Mouse (Mus musculus): Measurements from ENCODE around the gene Srgap3. TPM values are rescaled to one million over a fixed set of nuclear protein-coding genes. Genes with fewer than 3 reads are reported as not detected.
A peak's percentile ranks its signal among the peaks of the same experiment; 100 is the strongest.

Gene Srgap3
- polyA plus RNA-seq, 1 experiment: 91.4 TPM

DNA sequence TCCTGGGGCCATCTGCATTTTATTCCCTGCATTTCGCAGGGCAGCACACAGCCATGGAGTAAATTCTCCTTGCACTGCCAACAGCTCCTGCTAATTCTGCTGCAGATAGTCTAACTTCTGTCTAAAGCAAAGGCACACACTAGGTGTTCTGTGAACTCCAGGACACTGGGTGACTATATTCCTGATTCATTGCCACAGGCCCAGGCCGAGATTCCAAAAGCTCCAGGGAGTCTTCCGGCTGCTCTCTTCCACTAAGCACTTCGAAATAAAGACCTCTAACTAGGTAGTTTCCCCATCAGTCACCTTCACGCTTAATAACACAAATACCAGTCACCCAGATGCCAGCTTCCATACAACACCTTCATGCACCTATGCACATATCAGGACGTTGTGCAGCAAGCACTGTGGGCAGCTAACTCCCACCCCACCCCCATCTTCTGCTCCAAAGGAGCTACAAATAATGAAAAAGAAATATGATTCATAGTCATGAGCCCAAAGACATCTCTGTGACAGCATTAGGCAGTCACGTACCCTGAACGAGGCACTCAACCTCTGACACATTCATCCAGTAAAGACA lies 26.4 kb downstream of the Srgap3 start:
- Histone ChIP-seq H3K27ac (ENCODE audit: insufficient read depth, low read length) (no peak overlapping the region), H3K4me1 (ENCODE audit: control insufficient read depth, insufficient read depth, low read length) (peaks cover 17% of the 10 kb centered on the region)
- TF ChIP-seq POLR2A (IDR thresholded peaks at IDR 0.05; ENCODE audit: extremely low read depth, insufficient read depth, low read length) (no peak), CTCF (IDR thresholded peaks at IDR 0.05; ENCODE audit: extremely low read depth, insufficient read depth, low read length) (no peak)

DNA sequence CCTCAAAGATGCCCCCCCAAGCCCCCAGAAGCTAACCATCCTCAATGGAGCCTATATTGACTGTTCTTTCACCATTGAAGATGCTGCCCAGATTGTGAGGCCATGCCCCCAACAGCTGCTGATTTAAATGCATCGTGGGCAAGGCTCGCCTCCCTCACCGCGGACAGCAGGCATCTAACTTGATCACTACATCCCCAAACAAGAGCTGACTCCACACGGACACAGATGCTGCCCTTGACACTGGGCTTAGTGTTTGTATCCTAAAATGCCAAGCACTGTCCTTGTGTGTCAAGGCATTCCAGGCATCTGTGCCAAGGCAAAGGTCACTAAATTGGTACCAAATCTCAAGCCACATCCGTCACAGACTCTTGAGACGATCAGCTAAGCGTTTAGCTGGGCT lies 29.3 kb downstream of the Srgap3 start:
- H3K27ac ChIP-seq (ENCODE audit: insufficient read depth, low read length): no peak overlapping the region
- no peak overlapping the region for H3K4me3 ChIP-seq (ENCODE audit: insufficient read depth, low read length)
- TF ChIP-seq CTCF (IDR thresholded peaks at IDR 0.05; ENCODE audit: extremely low read depth, insufficient read depth, low read length) (no peak), POLR2A (IDR thresholded peaks at IDR 0.05; ENCODE audit: extremely low read depth, insufficient read depth, low read length) (no peak)
- H3K4me1 ChIP-seq (ENCODE audit: control insufficient read depth, insufficient read depth, low read length): peaks cover 6% of the 10 kb centered on the region

More for the DNA sequence above, 26.4 kb downstream of the Srgap3 start:
- H3K4me3 ChIP-seq (ENCODE audit: insufficient read depth, low read length): no peak overlapping the region

DNA sequence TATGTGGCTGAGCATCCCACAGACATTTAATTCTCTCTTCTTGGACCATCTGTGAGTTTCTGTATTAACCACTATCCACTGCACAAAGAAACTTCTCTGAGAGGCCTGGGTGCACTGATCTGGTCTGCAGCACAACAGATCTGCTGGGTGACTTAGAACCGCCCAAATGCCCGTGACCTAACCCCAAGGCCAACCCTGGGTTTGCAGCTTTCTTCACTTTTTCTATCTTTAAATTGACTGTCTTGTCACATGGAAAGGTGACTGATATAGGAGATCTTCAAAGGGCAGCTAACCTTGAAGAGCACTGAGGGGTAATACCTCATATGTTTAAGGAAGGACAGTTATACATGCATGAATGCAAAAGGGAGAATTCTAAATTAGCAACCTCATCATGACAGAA lies 30.8 kb downstream of the Srgap3 start:
- TF ChIP-seq CTCF (IDR thresholded peaks at IDR 0.05; ENCODE audit: extremely low read depth, insufficient read depth, low read length) (no peak), POLR2A (IDR thresholded peaks at IDR 0.05; ENCODE audit: extremely low read depth, insufficient read depth, low read length) (no peak)
- Histone ChIP-seq H3K4me1 (ENCODE audit: control insufficient read depth, insufficient read depth, low read length) (peaks cover 6% of the 10 kb centered on the region), H3K27ac (ENCODE audit: insufficient read depth, low read length) (no peak overlapping the region), H3K4me3 (ENCODE audit: insufficient read depth, low read length) (no peak overlapping the region)

DNA sequence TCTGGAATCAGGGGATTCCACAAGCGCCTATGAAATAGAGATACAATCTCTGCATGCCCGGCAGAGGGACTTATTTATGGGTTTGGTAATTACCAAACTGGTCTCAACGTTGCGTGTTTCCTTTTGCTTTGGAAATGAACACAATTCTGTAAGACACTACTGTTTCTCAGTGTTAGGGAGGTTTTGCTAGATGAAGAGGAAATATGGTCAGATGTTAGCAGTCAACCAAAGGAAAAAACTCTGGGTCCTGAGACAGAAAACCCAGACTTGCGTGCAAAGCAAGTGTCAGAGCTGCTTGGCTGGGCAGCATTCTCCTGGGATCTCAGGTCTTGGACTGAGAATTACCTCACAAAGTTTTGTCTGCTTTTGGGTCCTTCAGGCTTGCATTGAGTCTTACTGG lies 34.5 kb downstream of the Srgap3 start:
- TF ChIP-seq POLR2A (IDR thresholded peaks at IDR 0.05; ENCODE audit: extremely low read depth, insufficient read depth, low read length) (no peak), CTCF (IDR thresholded peaks at IDR 0.05; ENCODE audit: extremely low read depth, insufficient read depth, low read length) (no peak)
- Histone ChIP-seq H3K27ac (ENCODE audit: insufficient read depth, low read length) (no peak overlapping the region), H3K4me3 (ENCODE audit: insufficient read depth, low read length) (no peak overlapping the region), H3K4me1 (ENCODE audit: control insufficient read depth, insufficient read depth, low read length) (peaks cover 4% of the 10 kb centered on the region)

DNA sequence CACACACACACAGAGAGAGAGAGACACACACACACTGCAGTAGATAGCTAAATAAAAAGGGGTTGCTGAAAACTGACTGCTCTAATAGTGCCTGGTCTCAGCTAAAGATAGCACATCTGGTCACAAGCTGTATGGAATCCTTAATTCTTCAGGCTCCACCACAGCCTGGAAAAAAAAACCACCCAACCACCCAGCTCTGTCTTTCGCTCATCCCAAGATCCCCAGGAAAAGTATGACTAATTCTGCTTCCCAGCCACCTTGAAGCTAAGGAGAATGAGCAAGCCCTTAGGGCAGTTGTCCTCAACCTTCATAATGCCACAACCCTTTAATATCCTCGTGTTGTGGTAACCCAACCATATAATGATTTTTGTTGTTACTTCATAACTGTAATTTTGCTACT lies 37.4 kb downstream of the Srgap3 start:
- H3K4me3 ChIP-seq (ENCODE audit: insufficient read depth, low read length): no peak overlapping the region
- H3K4me1 ChIP-seq (ENCODE audit: control insufficient read depth, insufficient read depth, low read length): peaks cover 3% of the 10 kb centered on the region
- no peak overlapping the region for H3K27ac ChIP-seq (ENCODE audit: insufficient read depth, low read length)
- no peak for TF ChIP-seq POLR2A (IDR thresholded peaks at IDR 0.05; ENCODE audit: extremely low read depth, insufficient read depth, low read length)
- no peak for TF ChIP-seq CTCF (IDR thresholded peaks at IDR 0.05; ENCODE audit: extremely low read depth, insufficient read depth, low read length)

DNA sequence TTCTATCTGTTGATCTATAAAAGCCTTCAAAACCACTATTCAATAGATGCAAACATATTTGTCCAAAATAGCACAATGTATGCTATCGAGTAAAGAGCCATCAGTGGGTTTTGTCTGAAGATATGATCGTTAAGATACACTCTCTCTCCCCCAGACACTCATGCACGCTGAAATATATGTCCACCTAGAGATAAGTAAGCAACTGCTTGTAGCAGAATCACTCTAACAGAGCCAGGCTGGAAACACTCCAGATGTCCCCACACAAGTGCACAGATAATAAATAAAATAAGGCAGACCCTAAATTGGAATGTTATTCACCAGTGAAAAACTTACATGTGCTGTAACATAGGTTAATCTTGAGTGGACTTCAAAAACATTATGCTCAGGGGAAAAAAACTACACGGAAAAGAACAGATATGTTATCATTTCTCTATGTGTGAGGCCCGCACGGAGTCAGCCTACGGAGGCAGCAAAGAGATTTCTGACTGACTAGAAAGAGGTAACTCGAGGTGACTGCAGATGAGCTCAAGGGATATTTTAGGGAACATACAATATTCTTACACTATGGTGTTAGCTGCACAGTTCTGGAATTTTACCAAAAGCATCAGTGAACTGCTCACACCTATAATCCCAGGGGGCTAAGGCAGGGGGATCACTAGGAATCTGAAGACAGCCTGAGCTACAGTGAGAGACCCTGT lies 39.0 kb downstream of the Srgap3 start:
- Histone ChIP-seq H3K4me3 (ENCODE audit: insufficient read depth, low read length) (no peak overlapping the region), H3K27ac (ENCODE audit: insufficient read depth, low read length) (no peak overlapping the region), H3K4me1 (ENCODE audit: control insufficient read depth, insufficient read depth, low read length) (peaks cover 9% of the 10 kb centered on the region)
- TF ChIP-seq CTCF (IDR thresholded peaks at IDR 0.05; ENCODE audit: extremely low read depth, insufficient read depth, low read length) (no peak), POLR2A (IDR thresholded peaks at IDR 0.05; ENCODE audit: extremely low read depth, insufficient read depth, low read length) (no peak)

DNA sequence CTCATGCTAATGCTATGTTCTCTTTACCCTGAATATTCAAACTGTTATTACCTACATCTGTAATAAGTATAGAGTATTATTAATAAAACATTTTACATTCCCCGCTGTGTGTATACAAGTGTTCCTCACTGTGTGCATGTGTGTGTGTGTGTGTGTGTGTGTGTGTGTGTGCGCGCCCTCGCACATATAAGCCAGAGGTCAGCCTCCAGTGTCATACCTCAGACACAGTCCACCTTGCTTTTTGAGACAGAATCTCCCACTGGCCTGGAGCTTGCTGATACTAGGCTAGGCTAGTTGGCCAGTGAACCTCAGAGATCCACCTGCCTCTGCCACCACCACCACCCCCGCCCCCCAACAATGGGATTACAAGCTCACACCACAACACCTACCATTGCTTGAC lies 43.3 kb downstream of the Srgap3 start:
- Histone ChIP-seq H3K4me1 (ENCODE audit: control insufficient read depth, insufficient read depth, low read length) (peaks cover 18% of the 10 kb centered on the region), H3K4me3 (ENCODE audit: insufficient read depth, low read length) (no peak overlapping the region), H3K27ac (ENCODE audit: insufficient read depth, low read length) (no peak overlapping the region)
- TF ChIP-seq POLR2A (IDR thresholded peaks at IDR 0.05; ENCODE audit: extremely low read depth, insufficient read depth, low read length) (no peak), CTCF (IDR thresholded peaks at IDR 0.05; ENCODE audit: extremely low read depth, insufficient read depth, low read length) (no peak)

DNA sequence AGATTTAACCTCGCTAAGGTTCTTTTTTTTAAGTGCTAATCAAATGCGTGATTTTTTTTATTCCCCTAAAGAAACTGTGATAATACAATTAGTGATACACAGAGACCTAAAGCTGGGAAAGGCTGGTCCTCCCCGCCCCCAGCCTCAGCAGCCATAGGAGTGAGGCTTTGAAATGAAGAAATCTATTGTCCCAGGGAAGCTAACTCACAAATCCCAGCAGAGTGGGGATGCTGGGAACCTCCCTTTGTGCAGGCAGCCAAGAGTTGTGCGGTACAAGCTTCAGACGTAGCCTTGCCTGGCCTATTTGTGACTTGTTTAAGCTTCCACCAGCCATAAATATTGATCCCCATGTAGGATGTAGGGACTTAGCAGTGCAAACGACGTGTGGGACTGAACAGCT lies 43.8 kb downstream of the Srgap3 start:
- peaks cover 18% of the 10 kb centered on the region for H3K4me1 ChIP-seq (ENCODE audit: control insufficient read depth, insufficient read depth, low read length)
- H3K4me3 ChIP-seq (ENCODE audit: insufficient read depth, low read length): no peak overlapping the region
- H3K27ac ChIP-seq (ENCODE audit: insufficient read depth, low read length): no peak overlapping the region
- no peak for TF ChIP-seq POLR2A (IDR thresholded peaks at IDR 0.05; ENCODE audit: extremely low read depth, insufficient read depth, low read length)
- TF ChIP-seq CTCF (IDR thresholded peaks at IDR 0.05; ENCODE audit: extremely low read depth, insufficient read depth, low read length): no peak

DNA sequence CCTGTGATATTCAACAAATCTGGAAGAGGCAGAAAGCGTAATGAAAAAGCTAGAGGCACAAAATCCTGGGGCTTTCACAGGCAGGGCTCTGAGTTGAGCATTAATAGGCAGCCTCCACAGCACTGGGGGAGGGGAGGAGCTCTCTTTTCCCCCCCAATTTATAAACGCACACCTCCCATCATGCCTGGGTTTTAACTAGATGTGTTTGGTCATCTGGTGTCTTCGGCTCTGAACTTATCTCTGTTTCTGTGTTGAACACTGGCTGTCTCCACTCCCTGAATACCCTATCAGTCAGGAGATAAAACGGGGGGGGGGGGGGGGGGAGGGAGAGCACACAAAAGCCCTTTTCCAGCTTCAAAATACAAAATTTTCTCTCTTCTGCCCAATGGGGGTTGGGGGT lies 44.3 kb downstream of the Srgap3 start:
- no peak overlapping the region for H3K27ac ChIP-seq (ENCODE audit: insufficient read depth, low read length)
- TF ChIP-seq CTCF (IDR thresholded peaks at IDR 0.05; ENCODE audit: extremely low read depth, insufficient read depth, low read length) (no peak), POLR2A (IDR thresholded peaks at IDR 0.05; ENCODE audit: extremely low read depth, insufficient read depth, low read length) (no peak)
- peaks cover 18% of the 10 kb centered on the region for H3K4me1 ChIP-seq (ENCODE audit: control insufficient read depth, insufficient read depth, low read length)
- H3K4me3 ChIP-seq (ENCODE audit: insufficient read depth, low read length): no peak overlapping the region

DNA sequence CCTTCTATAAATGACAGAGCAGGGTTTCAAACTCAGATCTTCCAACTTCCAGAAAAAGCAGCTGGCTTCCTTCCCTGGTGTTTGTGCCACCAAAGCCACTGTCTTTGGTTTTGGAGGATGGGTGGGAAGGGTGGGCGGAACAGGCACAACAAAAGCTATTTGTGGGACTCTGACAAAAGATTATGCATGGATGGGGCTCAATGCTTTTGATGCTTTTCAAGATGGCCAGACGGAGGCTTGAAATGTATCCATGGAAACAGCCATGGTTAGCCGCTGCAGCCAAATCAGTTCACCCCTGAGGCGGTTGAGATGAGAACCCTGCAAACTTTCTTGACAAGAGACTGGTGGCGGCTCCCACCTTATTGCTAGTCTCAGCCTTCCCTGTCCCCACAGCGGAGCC lies 46.8 kb downstream of the Srgap3 start:
- TF ChIP-seq CTCF (IDR thresholded peaks at IDR 0.05; ENCODE audit: extremely low read depth, insufficient read depth, low read length): no peak
- TF ChIP-seq POLR2A (IDR thresholded peaks at IDR 0.05; ENCODE audit: extremely low read depth, insufficient read depth, low read length): no peak
- H3K4me3 ChIP-seq (ENCODE audit: insufficient read depth, low read length): no peak overlapping the region
- H3K27ac ChIP-seq (ENCODE audit: insufficient read depth, low read length): 0 out of 2 replicates have a peak overlapping the region, but pooled peaks have one; percentile 22
- H3K4me1 ChIP-seq (ENCODE audit: control insufficient read depth, insufficient read depth, low read length): peaks cover 27% of the 10 kb centered on the region
